Mouse (Mus musculus) brain, adult 2 months (tissue): ENCODE measurements at regions not wholly inside any gene's neighbourhood (a gene's known extent, or its start where the extent isn't known, plus 50 kb on each side); places are given as distances from the start of the nearest gene placed in this dataset.
A peak's percentile ranks its signal among the peaks of the same experiment; 100 is the strongest.

Experiments
- DNase-seq: peaks from one replicate; pipeline ENCODE4 v3.0.0; 2011; ENCODE audit warnings: low read depth, low spot score

DNA sequence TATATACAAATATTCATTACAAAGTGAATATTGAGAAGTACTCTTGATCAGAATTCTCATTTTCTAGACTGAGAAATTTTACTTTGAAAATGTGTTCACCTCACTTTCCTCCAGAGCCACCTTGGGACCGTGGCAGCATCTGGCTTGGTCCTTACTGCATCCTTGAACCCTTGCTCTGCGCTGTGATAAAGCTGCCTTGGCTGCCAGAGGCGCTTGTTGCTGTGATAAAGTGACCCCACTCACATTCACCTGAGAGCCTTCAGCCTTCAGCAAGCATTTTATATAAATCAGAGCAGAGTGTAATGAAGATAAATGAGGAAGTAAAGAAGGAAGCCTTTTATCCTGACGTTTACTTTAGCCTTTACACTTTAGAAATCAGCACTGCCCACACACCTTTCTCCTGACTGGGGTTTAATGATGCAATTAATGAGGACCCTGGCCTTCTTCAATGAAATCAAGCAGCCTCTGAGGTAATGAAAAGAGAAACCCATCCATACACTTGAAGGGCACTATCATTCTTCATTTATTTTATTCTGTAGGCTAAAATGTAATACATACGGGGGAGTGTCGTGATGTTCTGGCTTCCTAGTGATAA, 532.8 kb downstream of the Rfpl4b start:
- DNase-seq = no peak

DNA sequence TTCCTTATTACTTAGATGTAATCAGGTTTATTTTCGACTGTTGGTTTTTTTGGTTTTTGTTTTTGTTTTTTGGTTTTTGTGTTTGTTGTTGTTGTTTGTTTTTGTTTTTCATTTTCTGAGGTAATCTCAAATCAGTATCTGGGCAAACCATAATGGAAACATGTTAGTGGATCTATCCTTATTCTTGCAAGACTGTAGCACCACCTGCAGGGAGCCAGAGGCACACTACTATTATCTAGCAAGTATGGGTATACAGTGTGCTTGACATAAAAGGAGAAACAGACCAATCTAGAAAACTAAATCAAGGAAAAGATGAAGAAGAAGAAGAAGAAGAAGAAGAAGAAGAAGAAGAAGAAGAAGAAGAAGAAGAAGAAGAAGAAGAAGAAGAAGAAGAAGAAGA, 552.4 kb downstream of the Rfpl4b start:
- DNase-seq = peak; percentile 27

DNA sequence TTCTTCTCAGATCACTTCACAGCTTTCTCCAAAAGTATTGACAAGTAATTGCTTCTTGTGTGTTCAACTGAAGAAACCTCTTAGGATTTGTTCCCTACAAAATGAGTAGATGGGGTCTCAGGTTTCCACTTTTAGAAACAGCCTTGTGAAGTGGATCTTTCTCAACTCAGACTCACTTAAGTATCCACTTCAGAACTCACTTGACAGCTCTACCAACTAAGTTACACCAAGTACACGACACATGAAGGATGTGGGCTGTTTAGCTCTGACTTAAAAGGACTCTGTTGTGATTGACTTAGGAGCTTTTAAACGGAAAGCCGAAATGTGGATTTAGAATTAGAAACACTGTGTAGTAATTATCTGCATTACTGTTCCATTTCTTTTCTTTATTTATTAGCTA, 556.0 kb downstream of the Rfpl4b start:
- DNase-seq = no peak

DNA sequence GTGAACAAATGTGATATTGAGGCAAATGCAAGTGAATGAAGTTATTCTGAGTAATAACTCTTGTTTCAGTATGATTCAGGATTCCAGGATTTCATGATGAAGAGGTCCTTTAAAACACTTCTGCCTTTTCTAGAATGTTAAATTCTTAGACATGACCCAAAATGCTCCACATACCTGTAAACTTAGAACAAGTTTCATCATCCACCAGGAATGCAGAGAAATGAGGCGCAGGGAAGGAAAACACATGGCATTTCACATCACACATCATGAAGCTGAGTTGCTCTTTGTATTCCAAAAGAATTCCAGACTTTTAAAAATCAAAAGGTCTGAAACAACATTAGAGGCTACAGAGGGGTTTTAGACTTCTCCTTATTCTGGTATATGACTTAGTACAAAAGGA, 574.8 kb downstream of the Rfpl4b start:
- DNase-seq = no peak
